Mouse (Mus musculus): ENCODE data around the gene Dnajc8. TPM values are rescaled to one million over a fixed set of nuclear protein-coding genes. Genes with fewer than 3 reads are reported as not detected.

Dnajc8 gene
- polyA plus RNA-seq, 1 experiment = 9.0 TPM

DNA sequence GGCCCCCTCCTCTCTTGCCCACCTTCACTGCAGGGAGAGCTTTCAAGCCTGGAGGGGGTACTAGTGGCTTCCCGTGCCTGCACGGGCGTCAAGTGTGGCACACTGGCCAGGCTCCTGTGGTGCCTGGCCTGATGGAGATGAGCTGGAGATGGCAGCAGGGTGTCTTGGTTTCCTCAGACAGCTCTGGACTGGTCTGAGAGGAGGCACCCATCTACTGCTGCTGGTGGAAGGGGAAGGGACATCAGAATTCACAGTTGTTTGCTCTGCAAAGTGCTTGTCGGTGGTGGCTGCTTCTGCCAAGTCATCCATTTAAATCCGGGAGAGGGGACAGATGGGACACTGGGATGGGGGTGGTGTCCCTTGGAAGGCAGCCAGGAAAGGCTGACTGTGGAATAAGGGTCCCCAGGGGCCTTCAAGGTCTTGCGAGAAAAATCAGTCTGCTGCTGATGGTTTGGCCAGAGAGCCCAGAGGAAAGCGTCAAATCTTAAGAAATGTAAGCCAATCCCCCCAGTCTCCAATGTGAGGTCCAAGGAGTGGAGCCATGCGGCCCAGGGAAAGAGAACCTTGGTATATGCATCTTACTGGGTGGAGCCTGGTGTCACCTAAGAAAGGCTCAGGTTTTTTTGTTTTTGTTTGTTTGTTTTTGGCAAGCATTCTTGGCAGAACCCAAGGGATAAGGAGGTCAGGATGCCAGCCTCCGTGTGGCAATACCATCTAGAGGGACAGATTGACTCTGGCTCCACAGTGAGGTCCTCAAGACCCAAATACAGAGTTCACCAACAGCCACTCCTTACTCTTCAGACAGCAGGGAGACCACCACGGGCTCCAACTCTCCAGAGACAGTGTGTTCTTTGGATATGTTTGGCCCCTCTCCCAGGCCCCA is 42.9 kb upstream of the Dnajc8 start:
- 74% methylated on average over 10 of the region's 10 CpGs for WGBS
- Histone ChIP-seq H3K4me1 (ENCODE audit: control insufficient read depth, insufficient read depth, insufficient read length, low read length) (peaks cover 8% of the 10 kb centered on the region; the same call in 1 of the 2 replicates), H3K4me3 (ENCODE audit: low read depth, low read length) (no peak overlapping the region), H3K36me3 (ENCODE audit: control insufficient read depth, insufficient read depth, low read length) (peaks cover 32% of the 10 kb centered on the region), H3K27ac (ENCODE audit: insufficient read depth, low read depth, low read length) (no peak overlapping the region), H3K27me3 (ENCODE audit: control insufficient read depth, insufficient read depth, low read length) (no peaks in the 10 kb centered on the region)
- TF ChIP-seq POLR2A (IDR thresholded peaks at IDR 0.05; ENCODE audit: low read depth, low read length) = no peak
- no peak for TF ChIP-seq CTCF (IDR thresholded peaks at IDR 0.05; ENCODE audit: extremely low read depth, insufficient read length, insufficient replicate concordance, low read depth, low read length)

DNA sequence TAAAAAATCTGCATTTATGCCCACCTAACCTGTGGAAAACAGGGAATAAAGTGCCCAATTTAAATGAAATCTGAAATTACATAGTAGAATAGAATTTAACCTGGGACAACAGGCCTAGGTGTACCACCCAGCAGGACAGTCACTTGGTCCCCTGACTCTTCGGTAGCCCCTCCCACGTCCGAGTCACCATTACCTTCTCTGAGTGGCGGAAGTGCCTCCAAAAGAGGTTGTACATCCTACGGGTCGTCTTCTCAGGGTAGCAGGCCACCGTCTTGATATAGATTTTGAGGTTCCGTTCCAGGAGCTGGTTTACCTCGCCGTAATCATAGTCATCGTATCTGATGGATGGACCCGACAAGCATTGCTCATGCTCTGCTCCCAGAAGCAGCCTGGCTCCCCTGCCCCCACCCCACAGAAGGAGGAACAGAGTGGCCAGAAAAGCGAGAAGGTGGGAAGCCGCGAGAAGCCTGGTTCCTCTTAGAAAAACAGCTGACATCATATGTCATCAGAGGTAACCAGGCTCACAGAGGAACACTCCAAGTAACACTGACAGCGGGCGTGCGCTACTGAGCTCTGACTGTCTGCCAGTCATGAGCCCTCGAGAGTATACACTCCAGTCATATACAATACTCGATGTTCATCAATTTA is 41.0 kb upstream of the Dnajc8 start:
- H3K36me3 ChIP-seq (ENCODE audit: control insufficient read depth, insufficient read depth, low read length) = peaks cover 45% of the 10 kb centered on the region
- H3K27ac ChIP-seq (ENCODE audit: insufficient read depth, low read depth, low read length) = no peak overlapping the region
- 82% methylated on average over 20 of the region's 20 CpGs for WGBS
- H3K4me1 ChIP-seq (ENCODE audit: control insufficient read depth, insufficient read depth, insufficient read length, low read length) = peaks cover 8% of the 10 kb centered on the region; the same call in 1 of the 2 replicates
- no peak for TF ChIP-seq CTCF (IDR thresholded peaks at IDR 0.05; ENCODE audit: extremely low read depth, insufficient read length, insufficient replicate concordance, low read depth, low read length)
- TF ChIP-seq POLR2A (IDR thresholded peaks at IDR 0.05; ENCODE audit: low read depth, low read length) = no peak
- H3K27me3 ChIP-seq (ENCODE audit: control insufficient read depth, insufficient read depth, low read length) = no peaks in the 10 kb centered on the region
- no peak overlapping the region for H3K4me3 ChIP-seq (ENCODE audit: low read depth, low read length)

DNA sequence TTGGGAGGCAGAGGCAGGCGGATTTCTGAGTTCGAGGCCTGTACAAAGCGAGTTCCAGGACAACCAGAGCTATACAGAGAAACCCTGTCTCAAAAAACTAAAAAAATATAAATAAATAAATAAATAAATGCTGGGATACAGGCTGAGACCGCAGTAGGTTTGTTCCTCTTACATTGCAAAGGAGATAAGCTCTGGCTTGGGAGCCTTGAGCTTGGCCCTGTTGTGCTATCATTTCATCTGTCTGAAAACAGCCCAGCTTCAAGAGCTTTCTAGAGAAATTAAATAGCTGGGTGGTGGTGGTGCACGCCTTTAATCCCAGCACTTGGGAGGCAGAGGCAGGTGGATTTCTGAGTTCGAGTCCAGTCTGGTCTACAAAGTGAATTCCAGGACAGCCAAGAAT is 33.7 kb upstream of the Dnajc8 start:
- H3K4me1 ChIP-seq (ENCODE audit: control insufficient read depth, insufficient read depth, insufficient read length, low read length) = no peaks in the 10 kb centered on the region
- 97% methylated on average over 6 of the region's 6 CpGs for WGBS
- H3K4me3 ChIP-seq (ENCODE audit: low read depth, low read length) = no peak overlapping the region
- no peak overlapping the region for H3K27ac ChIP-seq (ENCODE audit: insufficient read depth, low read depth, low read length)
- H3K27me3 ChIP-seq (ENCODE audit: control insufficient read depth, insufficient read depth, low read length) = no peaks in the 10 kb centered on the region
- H3K36me3 ChIP-seq (ENCODE audit: control insufficient read depth, insufficient read depth, low read length) = peaks cover 24% of the 10 kb centered on the region
- no peak for TF ChIP-seq CTCF (IDR thresholded peaks at IDR 0.05; ENCODE audit: extremely low read depth, insufficient read length, insufficient replicate concordance, low read depth, low read length)

DNA sequence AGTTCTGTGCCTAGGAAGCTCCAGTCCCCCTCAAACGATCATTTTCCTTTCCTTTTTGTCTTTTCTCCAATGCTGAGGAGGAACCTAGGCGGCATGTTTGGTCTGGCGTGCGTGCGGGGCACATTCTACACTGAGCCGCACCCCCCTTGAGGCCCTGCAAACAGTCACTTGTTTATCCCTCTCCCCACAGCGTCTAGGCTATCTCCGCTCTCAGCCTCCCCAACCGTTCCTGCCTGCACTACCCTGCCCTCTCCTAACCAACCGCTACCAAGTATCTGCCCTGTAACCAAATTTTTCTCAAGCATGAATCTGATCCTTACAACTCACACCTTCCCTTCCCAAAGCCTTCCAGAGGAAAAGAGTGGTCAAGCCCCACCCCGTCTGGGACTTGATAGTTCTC is 32.0 kb upstream of the Dnajc8 start:
- Histone ChIP-seq H3K27me3 (ENCODE audit: control insufficient read depth, insufficient read depth, low read length) (no peaks in the 10 kb centered on the region), H3K4me1 (ENCODE audit: control insufficient read depth, insufficient read depth, insufficient read length, low read length) (no peaks in the 10 kb centered on the region), H3K27ac (ENCODE audit: insufficient read depth, low read depth, low read length) (no peak overlapping the region), H3K4me3 (ENCODE audit: low read depth, low read length) (no peak overlapping the region), H3K36me3 (ENCODE audit: control insufficient read depth, insufficient read depth, low read length) (peaks cover 12% of the 10 kb centered on the region; the same call in 1 of the 2 replicates)
- no peak for TF ChIP-seq CTCF (IDR thresholded peaks at IDR 0.05; ENCODE audit: extremely low read depth, insufficient read length, insufficient replicate concordance, low read depth, low read length)
- TF ChIP-seq POLR2A (IDR thresholded peaks at IDR 0.05; ENCODE audit: low read depth, low read length) = no peak
- 85% methylated on average over 11 of the region's 11 CpGs for WGBS

DNA sequence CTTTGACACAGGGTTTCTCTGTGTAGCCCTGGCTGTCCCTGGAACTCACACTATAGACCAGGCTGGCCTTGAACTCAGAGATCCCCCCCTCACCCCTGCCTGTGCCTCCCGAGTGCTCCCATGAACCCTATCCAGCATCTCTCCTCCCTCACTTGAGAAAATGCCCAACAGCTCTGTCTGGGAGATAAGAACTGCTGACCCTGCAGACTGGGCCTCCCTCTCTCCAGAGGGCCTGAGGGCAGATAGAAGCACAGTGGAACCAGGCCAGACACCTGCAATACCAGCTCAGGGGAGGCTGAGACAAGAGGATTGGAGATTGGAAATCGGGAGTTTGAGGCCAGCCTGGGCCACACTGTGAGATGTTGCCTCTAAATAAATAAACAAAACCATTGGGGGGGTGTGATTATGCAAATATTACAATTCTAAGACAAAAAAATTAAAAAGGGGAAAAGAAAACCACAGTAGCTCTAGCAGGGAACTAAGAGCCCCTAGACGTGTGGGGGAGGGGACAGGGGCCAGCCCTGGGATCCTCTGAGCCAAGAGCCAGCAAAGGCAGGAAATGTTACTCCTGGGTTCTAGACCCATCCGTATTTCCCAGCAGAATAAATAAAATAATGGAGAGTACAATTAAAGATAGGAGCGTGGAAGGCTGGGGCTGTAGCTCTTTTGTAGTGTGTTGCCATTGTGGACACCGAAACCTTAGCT is 30.2 kb upstream of the Dnajc8 start:
- H3K4me3 ChIP-seq (ENCODE audit: low read depth, low read length) = no peak overlapping the region
- H3K36me3 ChIP-seq (ENCODE audit: control insufficient read depth, insufficient read depth, low read length) = 0 out of 2 replicates have a peak, but pooled peaks cover 1% of the 10 kb centered on the region
- TF ChIP-seq POLR2A (IDR thresholded peaks at IDR 0.05; ENCODE audit: low read depth, low read length) (no peak), CTCF (IDR thresholded peaks at IDR 0.05; ENCODE audit: extremely low read depth, insufficient read length, insufficient replicate concordance, low read depth, low read length) (no peak)
- no peak overlapping the region for H3K27ac ChIP-seq (ENCODE audit: insufficient read depth, low read depth, low read length)
- H3K4me1 ChIP-seq (ENCODE audit: control insufficient read depth, insufficient read depth, insufficient read length, low read length) = peaks cover 6% of the 10 kb centered on the region
- H3K27me3 ChIP-seq (ENCODE audit: control insufficient read depth, insufficient read depth, low read length) = no peaks in the 10 kb centered on the region
- 80% methylated on average over 6 of the region's 6 CpGs for WGBS

DNA sequence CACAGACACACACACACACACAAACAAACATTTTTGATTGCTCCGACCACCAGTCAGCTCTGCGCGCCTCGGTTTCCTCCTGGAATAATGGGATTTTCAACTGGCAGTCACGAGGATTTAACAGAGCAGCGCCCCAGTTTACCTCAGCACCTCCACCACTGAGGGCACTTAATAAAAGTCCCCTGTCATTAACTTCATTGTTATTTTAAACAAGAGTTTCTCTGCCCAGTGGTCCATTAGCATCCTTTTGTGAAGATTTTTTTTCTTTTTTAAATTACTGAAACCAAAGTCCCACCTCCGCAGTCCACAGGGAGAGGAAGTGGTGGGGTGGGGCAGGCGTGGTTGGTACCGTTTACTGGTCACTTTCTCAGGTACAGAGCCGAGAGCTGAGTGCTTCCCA is 29.6 kb upstream of the Dnajc8 start:
- Histone ChIP-seq H3K4me1 (ENCODE audit: control insufficient read depth, insufficient read depth, insufficient read length, low read length) (peaks cover 6% of the 10 kb centered on the region), H3K27ac (ENCODE audit: insufficient read depth, low read depth, low read length) (no peak overlapping the region), H3K4me3 (ENCODE audit: low read depth, low read length) (no peak overlapping the region), H3K27me3 (ENCODE audit: control insufficient read depth, insufficient read depth, low read length) (no peaks in the 10 kb centered on the region), H3K36me3 (ENCODE audit: control insufficient read depth, insufficient read depth, low read length) (0 out of 2 replicates have a peak, but pooled peaks cover 1% of the 10 kb centered on the region)
- no peak for TF ChIP-seq POLR2A (IDR thresholded peaks at IDR 0.05; ENCODE audit: low read depth, low read length)
- TF ChIP-seq CTCF (IDR thresholded peaks at IDR 0.05; ENCODE audit: extremely low read depth, insufficient read length, insufficient replicate concordance, low read depth, low read length) = no peak
- WGBS = 76% methylated on average over 10 of the region's 10 CpGs

All from small intestine, adult 2 months (tissue).